Mouse (Mus musculus): ENCODE data around the gene Klf7. TPM values are rescaled to one million over a fixed set of nuclear protein-coding genes. Genes with fewer than 3 reads are reported as not detected.

The Klf7 gene
- total RNA-seq, 1 experiment: 10.8 TPM

DNA sequence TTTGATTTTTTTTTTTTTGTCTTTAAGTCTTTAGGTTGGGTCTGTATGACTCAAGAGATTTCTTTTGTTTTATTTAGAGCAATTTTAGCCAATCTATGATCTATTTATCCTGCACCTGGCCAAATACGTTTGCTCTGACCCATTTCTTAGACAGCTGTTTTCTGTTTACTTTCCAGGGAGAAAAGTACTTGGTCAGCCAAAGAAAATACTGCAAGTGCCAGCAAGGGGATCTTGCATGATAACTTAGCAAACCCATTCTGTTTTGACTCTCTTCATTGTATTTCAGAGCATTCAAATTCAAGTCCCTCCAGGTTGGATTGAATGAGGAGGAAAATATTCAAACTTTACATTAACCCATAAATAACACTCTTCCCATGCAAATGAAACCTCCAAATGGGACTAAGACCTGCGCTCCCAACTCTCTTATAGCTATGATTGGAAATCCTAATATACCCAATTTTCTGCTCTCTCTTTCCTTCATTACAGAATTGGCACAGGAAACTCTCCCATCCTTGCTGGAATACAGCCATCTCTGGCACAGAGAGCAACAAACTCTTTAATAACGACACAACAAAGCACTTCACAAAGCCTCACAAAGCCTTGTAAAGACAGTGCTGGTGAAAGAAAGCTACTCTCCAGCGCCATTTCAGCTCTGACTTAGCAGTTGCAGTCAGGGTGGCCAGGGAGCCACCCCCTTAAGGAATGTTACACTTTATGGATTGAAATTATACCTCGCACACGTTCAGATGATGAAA is 20.8 kb upstream of the Klf7 start:
- no peaks in the 10 kb centered on the region for H3K4me1 ChIP-seq (ENCODE audit: control insufficient read depth in 2 of 2, insufficient read depth in 2 of 2, low read length in 2 of 2, poor library complexity in 1 of 2)
- no peaks in the 10 kb centered on the region for H3K9me3 ChIP-seq (ENCODE audit: control insufficient read depth, insufficient read depth, low read depth, low read length)
- H3K4me3 ChIP-seq (ENCODE audit: insufficient read depth in 1 of 2, low read depth in 1 of 2, low read length in 2 of 2, poor library complexity in 1 of 2, severe bottlenecking in 1 of 2): no peak overlapping the region
- no peaks in the 10 kb centered on the region for H3K36me3 ChIP-seq (ENCODE audit: control insufficient read depth, insufficient read depth, low read length, poor library complexity, severe bottlenecking)
- no peak overlapping the region for H3K27ac ChIP-seq (ENCODE audit: insufficient read depth, low read depth, low read length, poor library complexity, severe bottlenecking)
- H3K9ac ChIP-seq (ENCODE audit: insufficient read depth, low read depth, low read length, poor library complexity, severe bottlenecking): no peak overlapping the region
- in situ Hi-C loops (cut with MboI; ENCODE audit: low sequenced_read_pairs in 2 of 2, unreplicated experiment in 2 of 2): no loop called here
- no peak for TF ChIP-seq ZC3H11A (IDR thresholded peaks at IDR 0.05; ENCODE audit: borderline replicate concordance, low read depth, low read length)
- no peak for TF ChIP-seq ZNF384 (IDR thresholded peaks at IDR 0.05; ENCODE audit: low read depth, low read length)
- no peak for TF ChIP-seq HCFC1 (IDR thresholded peaks at IDR 0.05; ENCODE audit: borderline replicate concordance, insufficient read depth, low read length)
- TF ChIP-seq MAFK (IDR thresholded peaks at IDR 0.05; ENCODE audit: insufficient read depth, low read depth, low read length): no peak
- TF ChIP-seq CHD2 (IDR thresholded peaks at IDR 0.05; ENCODE audit: low read depth, low read length): no peak
- no peak for DNase-seq (ENCODE audit: low read depth, low spot score)

DNA sequence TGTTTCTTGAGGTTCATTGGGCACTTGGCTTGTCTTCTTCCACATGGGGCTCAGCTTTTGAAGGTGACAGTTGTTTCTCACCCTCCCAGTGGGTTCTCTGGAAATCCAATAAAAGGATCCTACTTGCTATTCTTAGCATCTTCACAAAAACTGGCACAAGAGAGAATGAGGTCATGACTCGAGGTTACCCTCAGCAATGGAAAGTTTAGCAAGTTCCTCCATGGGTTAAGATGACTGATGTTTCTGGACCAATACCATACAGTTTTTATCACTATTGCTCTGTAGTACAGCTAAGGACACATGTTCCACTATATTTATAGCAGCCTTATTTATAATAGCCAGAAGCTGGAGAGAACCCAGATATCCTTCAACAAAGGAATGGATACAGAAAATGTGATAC is 12.4 kb upstream of the Klf7 start:
- TF ChIP-seq ZNF384 (IDR thresholded peaks at IDR 0.05; ENCODE audit: low read depth, low read length): no peak
- no peak for TF ChIP-seq CHD2 (IDR thresholded peaks at IDR 0.05; ENCODE audit: low read depth, low read length)
- no peak for TF ChIP-seq ZC3H11A (IDR thresholded peaks at IDR 0.05; ENCODE audit: borderline replicate concordance, low read depth, low read length)
- no peak for TF ChIP-seq HCFC1 (IDR thresholded peaks at IDR 0.05; ENCODE audit: borderline replicate concordance, insufficient read depth, low read length)
- no peak for TF ChIP-seq MAFK (IDR thresholded peaks at IDR 0.05; ENCODE audit: insufficient read depth, low read depth, low read length)
- Histone ChIP-seq H3K36me3 (ENCODE audit: control insufficient read depth, insufficient read depth, low read length, poor library complexity, severe bottlenecking) (no peaks in the 10 kb centered on the region), H3K9me3 (ENCODE audit: control insufficient read depth, insufficient read depth, low read depth, low read length) (no peaks in the 10 kb centered on the region), H3K4me3 (ENCODE audit: insufficient read depth in 1 of 2, low read depth in 1 of 2, low read length in 2 of 2, poor library complexity in 1 of 2, severe bottlenecking in 1 of 2) (no peak overlapping the region), H3K27ac (ENCODE audit: insufficient read depth, low read depth, low read length, poor library complexity, severe bottlenecking) (no peak overlapping the region), H3K9ac (ENCODE audit: insufficient read depth, low read depth, low read length, poor library complexity, severe bottlenecking) (no peak overlapping the region), H3K4me1 (ENCODE audit: control insufficient read depth in 2 of 2, insufficient read depth in 2 of 2, low read length in 2 of 2, poor library complexity in 1 of 2) (no peaks in the 10 kb centered on the region)
- no peak for DNase-seq (ENCODE audit: low read depth, low spot score)
- in situ Hi-C loops (cut with MboI; ENCODE audit: low sequenced_read_pairs in 2 of 2, unreplicated experiment in 2 of 2): no loop called here

DNA sequence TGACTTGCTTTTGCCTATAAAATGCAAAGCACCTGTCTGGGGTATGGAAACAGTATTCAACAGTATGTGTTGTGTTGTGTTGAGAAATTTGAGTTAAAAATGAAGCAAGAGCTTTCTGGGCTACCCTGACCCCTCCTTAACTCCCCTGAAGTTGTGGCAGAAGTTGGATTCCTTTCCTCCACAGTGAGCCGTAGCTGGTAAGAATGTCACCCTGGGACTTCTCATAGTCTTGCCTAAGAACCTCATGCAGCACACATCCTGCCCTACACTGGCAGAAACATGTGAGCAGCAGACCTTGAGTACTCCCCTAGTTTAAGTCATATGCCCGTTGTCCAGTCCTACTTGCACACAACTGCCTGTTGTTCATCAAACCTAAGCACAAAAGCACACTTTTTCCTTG is 4.7 kb upstream of the Klf7 start:
- Histone ChIP-seq H3K9me3 (ENCODE audit: control insufficient read depth, insufficient read depth, low read depth, low read length) (no peaks in the 10 kb centered on the region), H3K4me1 (ENCODE audit: control insufficient read depth in 2 of 2, insufficient read depth in 2 of 2, low read length in 2 of 2, poor library complexity in 1 of 2) (no peaks in the 10 kb centered on the region; a peak in 1 of 4 replicates), H3K36me3 (ENCODE audit: control insufficient read depth, insufficient read depth, low read length, poor library complexity, severe bottlenecking) (no peaks in the 10 kb centered on the region), H3K4me3 (ENCODE audit: insufficient read depth in 1 of 2, low read depth in 1 of 2, low read length in 2 of 2, poor library complexity in 1 of 2, severe bottlenecking in 1 of 2) (no peak overlapping the region), H3K9ac (ENCODE audit: insufficient read depth, low read depth, low read length, poor library complexity, severe bottlenecking) (no peak overlapping the region), H3K27ac (ENCODE audit: insufficient read depth, low read depth, low read length, poor library complexity, severe bottlenecking) (no peak overlapping the region)
- TF ChIP-seq ZNF384 (IDR thresholded peaks at IDR 0.05; ENCODE audit: low read depth, low read length) (no peak), CHD2 (IDR thresholded peaks at IDR 0.05; ENCODE audit: low read depth, low read length) (no peak), HCFC1 (IDR thresholded peaks at IDR 0.05; ENCODE audit: borderline replicate concordance, insufficient read depth, low read length) (no peak), ZC3H11A (IDR thresholded peaks at IDR 0.05; ENCODE audit: borderline replicate concordance, low read depth, low read length) (no peak), MAFK (IDR thresholded peaks at IDR 0.05; ENCODE audit: insufficient read depth, low read depth, low read length) (no peak)
- in situ Hi-C loops (cut with MboI; ENCODE audit: low sequenced_read_pairs in 2 of 2, unreplicated experiment in 2 of 2): no loop called here
- no peak for DNase-seq (ENCODE audit: low read depth, low spot score)

DNA sequence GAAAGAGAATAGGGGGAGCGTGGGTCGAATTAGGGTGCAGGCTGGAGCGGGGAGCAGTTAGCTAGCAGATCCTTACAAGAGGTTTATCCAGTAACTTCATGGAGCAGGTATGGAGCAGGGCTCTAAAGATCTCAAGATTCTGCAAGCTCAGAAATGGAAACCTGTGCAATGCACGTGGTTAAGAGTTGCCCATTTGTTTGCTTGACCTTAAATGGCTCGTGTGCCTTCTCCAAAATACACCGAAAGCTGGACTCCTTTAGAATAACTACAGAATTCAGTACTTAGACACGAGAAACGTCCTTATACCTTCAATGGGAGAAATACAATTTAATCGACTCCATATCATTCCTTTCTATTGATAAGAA is 366 bp upstream of the Klf7 start:
- in situ Hi-C loops (cut with MboI; ENCODE audit: low sequenced_read_pairs in 2 of 2, unreplicated experiment in 2 of 2): no loop called here
- TF ChIP-seq MAFK (IDR thresholded peaks at IDR 0.05; ENCODE audit: insufficient read depth, low read depth, low read length) (no peak), CHD2 (IDR thresholded peaks at IDR 0.05; ENCODE audit: low read depth, low read length) (no peak), ZC3H11A (IDR thresholded peaks at IDR 0.05; ENCODE audit: borderline replicate concordance, low read depth, low read length) (no peak), ZNF384 (IDR thresholded peaks at IDR 0.05; ENCODE audit: low read depth, low read length) (no peak), HCFC1 (IDR thresholded peaks at IDR 0.05; ENCODE audit: borderline replicate concordance, insufficient read depth, low read length) (no peak)

More for the DNA sequence above, 366 bp upstream of the Klf7 start:
- Histone ChIP-seq H3K36me3 (ENCODE audit: control insufficient read depth, insufficient read depth, low read length, poor library complexity, severe bottlenecking) (no peaks in the 10 kb centered on the region), H3K27ac (ENCODE audit: insufficient read depth, low read depth, low read length, poor library complexity, severe bottlenecking) (peak overlapping the region; percentile 62; the same call in 1 of the 2 replicates), H3K4me1 (ENCODE audit: control insufficient read depth in 2 of 2, insufficient read depth in 2 of 2, low read length in 2 of 2, poor library complexity in 1 of 2) (no peaks in the 10 kb centered on the region; a peak in 2 of 4 replicates), H3K4me3 (ENCODE audit: insufficient read depth in 1 of 2, low read depth in 1 of 2, low read length in 2 of 2, poor library complexity in 1 of 2, severe bottlenecking in 1 of 2) (peak overlapping the region; percentile 86 to 95), H3K9me3 (ENCODE audit: control insufficient read depth, insufficient read depth, low read depth, low read length) (no peaks in the 10 kb centered on the region), H3K9ac (ENCODE audit: insufficient read depth, low read depth, low read length, poor library complexity, severe bottlenecking) (peak overlapping the region; percentile 75; the same call in 1 of the 2 replicates)
- DNase-seq (ENCODE audit: low read depth, low spot score): peak; percentile 33

Measured in ES-E14 (cell line).